Mouse (Mus musculus) v-Abl transformed pro-B cells (cell line): ENCODE results near the gene Synj1.

ENCODE experiments used
- in situ Hi-C, 2 experiments: fragments of 400-800 bp; cut with MboI; formaldehyde crosslinking; loops; one replicate each; pipeline ENCODE4 v1.15.1; 2025; ENCODE audit not compliant: unreplicated experiment in 2 of 2

The Synj1 gene

DNA sequence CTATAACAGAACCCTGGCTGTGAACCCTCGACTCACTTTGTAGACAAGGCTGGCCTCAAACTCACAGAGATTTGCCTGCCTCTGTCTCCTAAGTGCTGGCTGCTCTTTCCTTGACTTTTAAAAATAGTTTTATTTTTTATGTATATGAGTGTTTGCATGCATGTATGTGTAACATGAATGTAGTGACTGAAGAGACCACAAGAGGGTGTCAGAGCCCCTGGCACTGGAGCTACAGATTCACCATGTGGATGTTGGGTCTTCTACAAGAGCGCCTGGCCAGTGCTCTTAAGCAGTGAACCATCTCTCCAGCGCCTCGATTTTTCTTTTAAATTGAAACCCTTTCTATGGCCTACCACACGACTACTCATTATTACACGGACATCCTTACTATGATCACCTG, 57.3 kb downstream of the Synj1 start:
- in situ Hi-C loops, result no loop called here

DNA sequence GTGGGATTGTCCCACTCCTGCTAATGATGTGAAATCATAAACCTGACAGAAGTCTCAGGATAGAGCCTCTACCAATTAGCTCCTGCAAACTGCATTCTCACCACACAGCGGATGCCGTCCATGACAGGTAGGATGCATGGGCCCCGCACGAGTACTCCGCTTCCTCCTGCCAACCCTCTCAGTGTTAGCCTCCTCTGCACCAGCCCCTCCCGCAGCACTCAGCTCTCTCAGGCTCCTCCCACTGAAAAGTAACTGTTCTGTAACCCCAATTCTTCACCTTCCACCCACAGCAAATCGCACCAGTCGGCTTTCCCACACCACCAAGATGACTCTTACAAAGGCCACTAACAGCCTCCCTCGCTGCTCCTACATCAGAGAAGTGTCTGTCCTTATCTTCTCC, 58.0 kb downstream of the Synj1 start:
- in situ Hi-C loops, result no loop called here

DNA sequence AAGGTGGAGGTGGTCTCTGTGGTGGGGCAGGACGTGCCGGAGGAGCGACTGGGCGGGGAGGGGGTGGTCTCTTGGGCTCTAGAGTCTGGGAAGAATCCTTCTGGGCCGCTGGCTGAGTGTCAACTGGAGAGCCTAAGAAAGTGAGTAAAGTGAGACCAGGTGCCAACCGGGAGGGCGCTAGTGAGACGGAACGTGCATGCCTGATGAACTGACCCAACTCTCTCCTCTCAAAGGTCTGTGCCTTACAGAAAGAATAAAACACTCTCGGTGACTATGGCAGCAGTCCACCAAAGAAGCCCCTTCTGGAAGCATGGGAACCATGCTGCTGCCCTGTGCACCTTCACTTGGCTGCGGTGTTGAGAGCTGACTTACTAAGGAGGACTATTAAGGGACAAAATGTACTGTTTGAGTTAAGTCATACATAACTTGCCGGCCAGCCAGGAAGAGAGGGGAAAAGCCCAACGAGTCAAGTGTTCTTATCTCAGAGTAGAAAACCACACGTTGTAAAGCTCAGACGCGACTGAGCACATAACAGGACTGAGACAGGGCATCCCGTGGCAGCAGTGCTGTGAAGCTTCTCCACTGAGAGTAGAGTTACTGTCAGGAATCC, 60.6 kb downstream of the Synj1 start:
- in situ Hi-C loops, result no loop called here

DNA sequence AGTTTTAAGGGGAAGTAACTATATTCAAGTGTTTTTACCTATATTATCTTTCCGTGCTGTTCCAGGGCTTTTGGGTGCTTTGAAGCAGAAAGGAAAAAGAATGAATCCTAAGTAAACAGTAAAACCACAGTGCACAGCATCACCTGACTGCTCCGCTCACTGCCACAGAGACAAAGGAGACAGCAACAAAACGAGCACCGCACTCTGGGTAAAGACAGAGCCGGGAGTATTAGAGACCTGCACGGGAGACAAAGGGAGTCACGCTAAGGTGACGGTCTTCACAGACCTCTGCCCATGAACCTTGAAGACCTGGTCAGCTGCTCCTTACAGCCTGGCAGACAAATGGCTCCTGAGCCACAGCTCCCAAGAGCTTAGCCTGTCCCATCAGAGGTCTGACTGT, 64.1 kb downstream of the Synj1 start:
- in situ Hi-C loops, result loop anchor here (25.0 kb wide), 2 partner anchors 235 to 710 kb away; no protein-coding TSS in a partner anchor

DNA sequence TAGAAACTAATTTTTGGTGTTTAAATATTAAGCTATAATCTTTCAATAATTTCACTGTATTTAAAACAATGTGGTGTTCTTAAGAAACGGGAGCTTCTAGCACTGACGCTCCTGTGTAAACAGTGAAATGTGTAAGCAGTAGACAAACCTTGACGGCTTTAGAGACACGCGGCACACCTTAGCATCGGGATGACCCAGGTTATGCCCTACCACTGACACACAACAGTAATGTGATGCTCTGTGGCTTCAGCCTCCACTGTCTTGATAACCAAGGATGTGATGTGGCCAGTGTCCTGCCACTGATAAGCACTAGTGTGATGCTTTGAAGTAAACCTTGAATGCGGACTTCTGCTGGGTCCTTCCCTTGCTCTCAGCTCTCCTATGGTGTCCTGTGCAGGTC, 69.9 kb downstream of the Synj1 start:
- in situ Hi-C loops, result loop anchor here (25.0 kb wide), 2 partner anchors 229 to 704 kb away; no protein-coding TSS in a partner anchor

GRCm38 (mm10) chr16:90934687-90935328, 76.3 kb downstream of the Synj1 start, which contains the start of gene Cfap298:
Gene Cfap298, minus strand, starts transcription at chr16:90935114.
- in situ Hi-C loops, result loop anchor here (5.0 to 25.0 kb wide), 8 partner anchors 80 to 1370 kb away; partner anchors contain the start of genes Paxbp1 (in 2 of the 2), Smim11 (in 1 of the 2), Synj1 (in 1 of the 2) and Urb1 (in 1 of the 2)

DNA sequence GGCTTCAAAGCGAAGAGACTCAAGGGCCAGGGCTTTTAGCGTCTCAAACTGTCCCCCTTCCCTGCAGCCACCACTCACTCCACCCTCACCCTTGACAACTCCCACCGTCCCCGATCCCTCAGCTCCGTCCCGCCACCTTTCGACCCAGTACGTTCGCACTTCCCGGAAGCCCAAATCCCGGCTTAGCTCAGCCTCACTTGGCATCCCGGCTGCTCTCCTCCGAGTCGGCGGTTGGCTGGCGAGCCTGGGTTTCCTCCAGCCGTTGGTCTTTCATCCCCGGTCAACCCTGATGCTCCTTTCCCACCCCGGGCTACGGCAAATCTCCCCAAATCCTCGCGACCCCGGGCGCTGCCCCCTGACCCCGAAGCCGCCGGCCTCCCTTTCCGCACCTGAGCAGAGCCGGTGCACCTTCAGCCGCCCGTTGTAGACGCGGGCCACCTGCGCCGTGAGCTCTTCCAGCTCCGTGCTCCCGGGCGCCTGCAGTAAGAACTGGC, 76.9 kb downstream of the Synj1 start:
- in situ Hi-C loops, result loop anchor here (10.0 to 25.0 kb wide), 7 partner anchors 81 to 1371 kb away; partner anchors contain the start of genes Paxbp1 (in 2 of the 2), Smim11 (in 1 of the 2), Synj1 (in 1 of the 2) and Urb1 (in 1 of the 2)

- in situ Hi-C loops, result loop anchor here (10.0 to 25.0 kb wide), 7 partner anchors 81 to 1371 kb away; partner anchors contain the start of genes Paxbp1 (in 2 of the 2), Smim11 (in 1 of the 2), Synj1 (in 1 of the 2) and Urb1 (in 1 of the 2)
These were observed 77.5 kb downstream of the Synj1 start for GRCm38 (mm10) chr16:90933534-90934176.

DNA sequence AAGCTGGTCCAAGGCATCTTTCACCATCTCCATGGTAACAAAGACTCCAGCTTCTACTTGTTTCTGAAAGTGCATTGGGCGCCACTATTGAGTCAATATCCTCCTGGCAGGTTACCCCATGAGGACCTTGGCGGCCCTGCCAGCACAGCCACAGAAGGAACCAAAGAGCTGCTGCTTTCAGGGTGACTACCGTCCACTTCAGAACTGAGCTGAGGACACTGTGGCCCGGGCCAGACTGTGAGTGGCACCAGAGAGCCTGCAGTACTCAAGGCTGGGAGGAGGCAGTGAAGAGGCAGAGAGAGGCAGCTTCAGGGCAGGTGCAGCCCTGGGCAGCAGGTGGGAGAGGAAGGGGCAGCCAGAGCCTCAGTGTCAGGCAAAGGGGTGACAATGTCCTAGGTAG, 83.7 kb downstream of the Synj1 start:
- in situ Hi-C loops, result loop anchor here (25.0 kb wide), 2 partner anchors 215 to 690 kb away; no protein-coding TSS in a partner anchor

- in situ Hi-C loops, result loop anchor here (25.0 kb wide), 2 partner anchors 213 to 688 kb away; no protein-coding TSS in a partner anchor
These were observed 85.6 kb downstream of the Synj1 start for GRCm38 (mm10) chr16:90925461-90925860.

DNA sequence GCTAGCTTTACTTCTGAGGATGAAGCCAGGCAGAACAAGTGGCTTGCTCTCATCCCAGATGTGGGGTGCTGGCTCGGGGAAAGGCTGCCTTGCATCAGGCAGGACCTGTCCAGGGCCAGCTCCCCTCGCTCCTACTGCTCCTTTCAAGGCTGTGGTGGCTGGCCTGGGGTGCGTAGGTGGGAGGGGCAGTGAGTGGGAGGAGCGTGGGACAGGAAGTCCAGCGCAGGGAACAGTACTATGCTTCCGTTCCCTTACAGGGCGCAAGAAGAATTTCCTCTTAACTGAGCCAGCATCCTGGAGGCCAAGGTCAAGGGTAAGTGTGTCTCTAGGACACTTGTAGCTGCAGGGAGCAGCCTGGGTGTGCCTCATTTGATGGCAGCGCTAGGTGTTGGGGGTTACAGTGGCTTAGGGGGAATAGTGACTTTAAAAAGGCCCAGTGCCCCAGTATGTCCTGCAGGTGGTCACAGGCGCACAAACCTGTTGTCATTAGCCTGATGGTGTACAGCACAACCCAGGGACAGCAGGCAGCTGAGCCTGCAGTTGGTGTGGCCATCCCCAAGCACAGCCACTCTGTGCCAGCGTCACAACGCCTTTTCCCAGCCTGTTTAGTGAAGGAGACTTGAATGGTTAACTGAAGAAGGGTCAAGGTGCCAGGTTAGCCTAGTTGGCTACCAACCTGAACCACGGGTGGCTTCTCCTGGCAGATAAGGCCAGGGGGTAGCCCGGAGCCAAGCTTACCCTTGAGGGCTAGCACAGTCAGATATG, 86.3 kb downstream of the Synj1 start:
- in situ Hi-C loops, result loop anchor here (5.0 to 25.0 kb wide), 3 partner anchors 102 to 687 kb away; no protein-coding TSS in a partner anchor

- in situ Hi-C loops, result loop anchor here in 1 of 2 experiments (5.0 kb wide), 1 partner anchor 99 kb away; no protein-coding TSS in a partner anchor
These were observed 89.5 kb downstream of the Synj1 start for GRCm38 (mm10) chr16:90921471-90922159.

DNA sequence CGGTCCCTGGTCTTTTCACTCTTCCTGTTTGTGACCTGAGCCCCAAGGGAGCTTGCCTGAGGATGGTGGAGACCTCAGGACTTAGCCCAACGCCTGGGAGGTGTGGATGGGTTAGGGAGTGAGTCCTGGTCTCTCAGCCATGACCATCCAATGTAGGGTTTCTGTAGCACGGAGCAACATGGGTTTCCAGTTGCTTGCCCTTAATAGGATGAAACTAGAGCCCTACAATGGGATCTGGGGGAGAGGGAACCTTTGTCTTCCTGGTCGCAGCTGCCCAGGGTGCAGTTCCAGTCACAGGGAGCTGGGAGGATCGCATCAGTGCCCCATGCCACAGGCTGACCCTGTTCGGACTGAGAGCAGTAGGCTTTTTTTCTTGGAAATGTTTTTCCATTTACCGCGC, 94.0 kb downstream of the Synj1 start:
- in situ Hi-C loops, result no loop called here

GRCm38 (mm10) chr16:90916040-90916481, 95.0 kb downstream of the Synj1 start:
- in situ Hi-C loops, result no loop called here

GRCm38 (mm10) chr16:90911766-90912165, 99.3 kb downstream of the Synj1 start:
- in situ Hi-C loops, result no loop called here

GRCm38 (mm10) chr16:90910855-90911533, 100.1 kb downstream of the Synj1 start:
- in situ Hi-C loops, result no loop called here

- in situ Hi-C loops, result no loop called here
These were observed 103.9 kb downstream of the Synj1 start for GRCm38 (mm10) chr16:90907250-90907649.

DNA sequence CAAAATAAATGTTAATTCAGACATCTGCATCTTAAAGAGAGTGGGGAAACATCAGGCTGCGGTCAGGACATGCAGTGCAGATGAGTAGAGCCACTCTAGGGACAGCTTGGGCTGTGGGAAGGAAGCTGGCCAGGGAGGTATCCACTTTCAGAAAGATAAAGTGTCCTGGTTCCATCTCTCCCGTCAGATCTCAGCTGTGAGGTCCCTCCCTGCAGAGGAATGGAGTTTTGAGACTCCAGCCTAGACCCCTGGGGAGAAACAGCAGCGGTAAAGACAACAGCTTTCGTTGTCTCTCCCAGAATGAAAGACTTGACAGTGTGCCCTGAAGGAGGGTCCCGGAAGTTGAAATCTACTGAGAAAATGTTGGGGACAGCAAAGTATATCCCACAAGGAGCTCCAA, 107.8 kb downstream of the Synj1 start:
- in situ Hi-C loops, result no loop called here

DNA sequence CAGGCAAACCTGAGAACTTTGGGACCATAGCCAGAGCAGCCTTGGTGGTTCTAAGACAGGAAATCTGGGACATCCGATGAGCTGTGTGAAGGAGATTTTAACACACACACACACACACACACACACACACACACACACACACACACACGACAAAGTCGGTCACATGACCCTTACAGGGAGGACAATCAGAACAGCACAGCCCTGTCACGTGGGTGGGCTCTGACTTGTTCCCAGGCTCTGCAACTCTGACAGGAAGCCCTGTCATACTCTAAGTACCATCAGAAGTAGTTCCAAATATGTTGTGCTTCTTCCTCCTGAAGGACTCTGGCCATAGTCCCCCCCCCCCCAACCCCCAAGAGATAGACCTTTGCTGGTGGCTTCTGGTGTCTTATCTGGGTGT, 109.7 kb downstream of the Synj1 start:
- in situ Hi-C loops, result no loop called here
